Mouse (Mus musculus) brain, embryonic 14.5 days (tissue): ENCODE results near the gene Ddx10.

Experiments used
- CTCF ChIP-seq: fragments of 200-500 bp; IDR thresholded peaks from 2 replicates; pipeline ENCODE4 v1.5.1; 2012; ENCODE audit warnings: inconsistent platforms, mild to moderate bottlenecking, moderate library complexity, borderline replicate concordance; ENCODE audit not compliant: insufficient read depth, insufficient read length; ENCODE audit errors: extremely low read depth
- POLR2A ChIP-seq: fragments of 200-500 bp; IDR thresholded peaks from 2 replicates; pipeline ENCODE4 v1.6.1; 2012; ENCODE audit warnings: mild to moderate bottlenecking, inconsistent platforms, borderline replicate concordance; ENCODE audit not compliant: poor library complexity, insufficient read depth, insufficient read length, severe bottlenecking; ENCODE audit errors: extremely low read depth

- TF ChIP-seq CTCF = peak; percentile 82; the same call in 1 of the 2 replicates
- TF ChIP-seq POLR2A = no peak
Observed at GRCm38 (mm10) chr9:53254368-53254767, 6.5 kb upstream of the Ddx10 start.
